Mouse (Mus musculus) kidney, adult 2 months (tissue): ENCODE measurements around the gene Cabp4. TPM values are rescaled to one million over a fixed set of nuclear protein-coding genes. Genes with fewer than 3 reads are reported as not detected.

Experiments used
- DNase-seq: peaks from one replicate; pipeline ENCODE4 v3.0.0; 2021
- H3K27ac ChIP-seq: fragments of 200-500 bp; 2 replicates; pipeline ENCODE4 v1.5.1; 2012; ENCODE audit warnings: low read depth, low read length, control low read depth, inconsistent platforms; ENCODE audit not compliant: insufficient read depth
- H3K27me3 ChIP-seq: fragments of 200-500 bp; replicated peaks from 2 replicates; pipeline ENCODE4 v1.6.1; 2012; ENCODE audit warnings: mild to moderate bottlenecking, moderate library complexity, low read length, inconsistent platforms; ENCODE audit not compliant: control insufficient read depth, insufficient read depth
- H3K36me3 ChIP-seq: fragments of 200-500 bp; 2 replicates; pipeline ENCODE4 v1.6.1; 2012; ENCODE audit warnings: mild to moderate bottlenecking, moderate library complexity, low read length, inconsistent platforms; ENCODE audit not compliant: control insufficient read depth, insufficient read depth
- H3K4me1 ChIP-seq: fragments of 200-500 bp; 2 replicates; pipeline ENCODE4 v1.6.1; 2011; ENCODE audit warnings: low read length; ENCODE audit not compliant: control insufficient read depth, insufficient read depth
- H3K4me3 ChIP-seq: fragments of 200-500 bp; 2 replicates; pipeline ENCODE4 v1.5.1; 2011; ENCODE audit warnings: mild to moderate bottlenecking, low read depth, low read length, control low read depth; ENCODE audit not compliant: insufficient read depth
- CTCF ChIP-seq: fragments of 200-500 bp; conservative IDR thresholded peaks from 2 replicates; pipeline ENCODE4 v1.5.1; 2011; ENCODE audit warnings: low read depth, mild to moderate bottlenecking, control low read depth, low read length, moderate library complexity, mixed read lengths; ENCODE audit not compliant: insufficient read depth, insufficient read length
- POLR2A ChIP-seq: fragments of 200-500 bp; IDR thresholded peaks from one replicate; pipeline ENCODE4 v1.6.1; 2011; ENCODE audit warnings: low read depth, low read length, control low read depth
- WGBS: fragments of 180-500 bp; shearing (Covaris S2); methylation state at CpG from one replicate; pipeline ENCODE4 v1.1.7; 2018; 5-methylcytosine and 5-hydroxymethylcytosine counted together
- polyA plus RNA-seq: library from polyadenylated mRNA; depleted of rRNA; stranded (reverse); fragments of >200 nt; gene quantifications from 2 replicates; pipeline ENCODE4 v1.2.3, GENCODE M21; 2012

Cabp4 gene
- polyA plus RNA-seq, 1 experiment: 0.20 TPM

GRCm38 (mm10) chr19:4155223-4156072 lies 11.6 kb upstream of the Cabp4 start:
- TF ChIP-seq CTCF (no peak), POLR2A (no peak)
- DNase-seq: no peak
- no peak overlapping the region for H3K27ac ChIP-seq
- no peaks in the 10 kb centered on the region for H3K27me3 ChIP-seq
- 52% methylated on average over 6 of the region's 6 CpGs for WGBS
- H3K4me3 ChIP-seq: no peak overlapping the region
- no peaks in the 10 kb centered on the region for H3K4me1 ChIP-seq
- no peaks in the 10 kb centered on the region for H3K36me3 ChIP-seq

GRCm38 (mm10) chr19:4154437-4155222 lies 10.8 kb upstream of the Cabp4 start:
- no peak for DNase-seq
- Histone ChIP-seq H3K27me3 (no peaks in the 10 kb centered on the region), H3K4me1 (peaks cover 3% of the 10 kb centered on the region), H3K4me3 (no peak overlapping the region), H3K36me3 (no peaks in the 10 kb centered on the region), H3K27ac (no peak overlapping the region)
- TF ChIP-seq POLR2A (no peak), CTCF (no peak)
- 80% methylated on average over 13 of the region's 13 CpGs for WGBS

GRCm38 (mm10) chr19:4153232-4153654 lies 9.4 kb upstream of the Cabp4 start, which contains the start of gene Ptprcap:
TSS of gene Ptprcap (plus strand) at chr19:4153604.
- 71% methylated on average over 11 of the region's 11 CpGs for WGBS
- H3K27me3 ChIP-seq: no peaks in the 10 kb centered on the region
- H3K27ac ChIP-seq: no peak within 1 kb of the TSS
- H3K4me1 ChIP-seq: peaks cover 10% of the 10 kb centered on the region
- TF ChIP-seq CTCF: no peak
- no peak for TF ChIP-seq POLR2A
- no peak within 1 kb of the TSS for H3K4me3 ChIP-seq
- H3K36me3 ChIP-seq: no peaks in the 10 kb centered on the region
- DNase-seq: no peak

GRCm38 (mm10) chr19:4152445-4153231 lies 8.8 kb upstream of the Cabp4 start:
- no peak for DNase-seq
- H3K27me3 ChIP-seq: no peaks in the 10 kb centered on the region
- TF ChIP-seq CTCF (no peak), POLR2A (no peak)
- H3K27ac ChIP-seq: no peak overlapping the region
- H3K36me3 ChIP-seq: no peaks in the 10 kb centered on the region
- peaks cover 15% of the 10 kb centered on the region for H3K4me1 ChIP-seq
- no peak overlapping the region for H3K4me3 ChIP-seq
- WGBS: 84% methylated on average over 8 of the region's 8 CpGs

- TF ChIP-seq CTCF (no peak), POLR2A (no peak)
- DNase-seq: no peak
- Histone ChIP-seq H3K27me3 (no peaks in the 10 kb centered on the region), H3K4me1 (peaks cover 15% of the 10 kb centered on the region), H3K27ac (no peak overlapping the region), H3K4me3 (no peak overlapping the region), H3K36me3 (no peaks in the 10 kb centered on the region)
- WGBS: 82% methylated on average over 5 of the region's 5 CpGs
Measured at GRCm38 (mm10) chr19:4151898-4152297, 8.1 kb upstream of the Cabp4 start.

GRCm38 (mm10) chr19:4151488-4151860 lies 7.6 kb upstream of the Cabp4 start:
- Histone ChIP-seq H3K4me3 (no peak overlapping the region), H3K27me3 (no peaks in the 10 kb centered on the region), H3K36me3 (no peaks in the 10 kb centered on the region), H3K4me1 (peaks cover 15% of the 10 kb centered on the region), H3K27ac (no peak overlapping the region)
- 75% methylated on average over 5 of the region's 5 CpGs for WGBS
- no peak for DNase-seq
- TF ChIP-seq POLR2A (no peak), CTCF (no peak)
